Mouse (Mus musculus): ENCODE data around the gene Lclat1.

DNA sequence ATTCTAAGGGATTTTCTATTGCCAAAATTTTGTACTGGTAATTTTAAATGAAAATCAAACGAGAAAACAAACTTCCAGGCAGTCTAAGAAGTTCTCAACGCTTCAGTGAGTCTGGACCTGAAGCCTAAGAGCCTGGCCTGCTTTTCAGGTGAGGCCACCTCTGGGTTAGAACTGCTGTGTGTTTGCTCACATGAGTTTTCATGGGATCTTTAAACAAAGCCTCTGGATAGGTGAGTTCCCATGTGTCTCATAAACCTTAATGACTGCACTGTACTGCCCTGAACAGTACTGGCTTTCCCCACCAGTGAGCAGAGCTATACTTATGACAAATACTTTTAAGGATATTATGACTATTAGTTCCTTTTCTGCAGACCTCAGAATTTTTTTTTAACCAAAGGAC, 40.8 kb downstream of the Lclat1 start:
- TF ChIP-seq TAL1 (IDR thresholded peaks at IDR 0.05; ENCODE audit: low read length) (no peak), GATA1 (IDR thresholded peaks at IDR 0.05; ENCODE audit: low read length) (no peak)
